Mouse (Mus musculus): ENCODE measurements at regions not wholly inside any gene's neighbourhood (a gene's known extent, or its start where the extent isn't known, plus 50 kb on each side); places are given as distances from the start of the nearest gene placed in this dataset.

DNA sequence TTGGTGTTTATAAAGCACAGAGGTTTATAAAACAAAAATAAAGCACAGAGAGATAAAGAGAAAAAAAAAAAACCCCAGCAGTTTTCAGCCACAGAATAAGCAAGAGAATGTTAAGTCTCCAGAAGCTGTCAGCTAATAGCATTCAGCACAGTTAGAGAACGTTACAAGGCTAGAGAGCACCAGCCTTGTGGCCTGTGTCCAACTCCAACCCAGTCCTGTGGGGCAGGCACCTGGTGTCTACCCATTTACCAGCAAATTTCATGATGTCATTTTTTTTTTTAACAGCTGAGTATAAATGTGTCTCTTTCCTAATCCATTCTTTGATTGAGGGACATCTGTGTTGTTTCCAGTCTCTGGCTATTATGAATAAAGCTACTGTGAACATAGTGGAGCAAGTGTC lies 686.7 kb upstream of the 4930444P10Rik start:
- no peak for ATAC-seq
- no peak overlapping the region for H3K9ac ChIP-seq (replicated peaks)
- H3K27me3 ChIP-seq (ENCODE audit: insufficient read depth, low read length), result no peaks in the 10 kb centered on the region
- no peak for TF ChIP-seq EP300 (IDR thresholded peaks at IDR 0.05; ENCODE audit: low read depth)
- TF ChIP-seq CTCF (IDR thresholded peaks at IDR 0.05; ENCODE audit: low read depth), result no peak
- DNase-seq, result no peak
- H3K4me3 ChIP-seq (ENCODE audit: low read depth, low read length), result no peak overlapping the region
- H3K36me3 ChIP-seq (replicated peaks; ENCODE audit: insufficient read depth, low read length), result no peaks in the 10 kb centered on the region
- WGBS (ENCODE audit: insufficient replicate concordance), result 48% methylated on average over 1 of the region's 1 CpGs
- no peaks in the 10 kb centered on the region for H3K4me1 ChIP-seq (ENCODE audit: insufficient read depth)
- no peak overlapping the region for H3K4me2 ChIP-seq (ENCODE audit: low read depth, low read length)
- H3K27ac ChIP-seq (ENCODE audit: low read depth), result no peak overlapping the region
- H3K9me3 ChIP-seq (ENCODE audit: low read length), result no peaks in the 10 kb centered on the region

DNA sequence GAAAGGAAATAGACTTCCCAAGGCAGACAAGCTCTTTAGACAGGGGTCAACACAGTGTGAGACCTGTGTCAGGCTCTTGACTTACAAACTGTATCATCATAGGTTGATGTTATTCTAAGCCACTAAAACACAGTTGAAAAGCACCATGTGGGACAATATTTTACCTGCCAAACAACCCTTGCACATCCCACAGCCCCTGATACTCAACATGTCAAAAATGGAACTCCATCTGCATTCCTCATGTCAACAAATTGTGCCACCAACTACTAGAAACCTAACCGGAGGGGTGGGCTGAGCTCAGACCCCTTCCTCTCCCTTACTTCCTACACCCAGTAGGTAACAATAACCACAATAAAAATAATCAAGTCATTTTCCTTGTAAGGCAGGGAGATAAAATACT lies 667.8 kb upstream of the 4930444P10Rik start:
- Histone ChIP-seq H3K4me3 (ENCODE audit: low read depth, low read length) (no peak overlapping the region), H3K4me2 (ENCODE audit: low read depth, low read length) (no peak overlapping the region), H3K36me3 (replicated peaks; ENCODE audit: insufficient read depth, low read length) (no peaks in the 10 kb centered on the region), H3K4me1 (ENCODE audit: insufficient read depth) (no peaks in the 10 kb centered on the region), H3K9me3 (ENCODE audit: low read length) (no peaks in the 10 kb centered on the region), H3K27me3 (ENCODE audit: insufficient read depth, low read length) (no peaks in the 10 kb centered on the region), H3K9ac (replicated peaks) (no peak overlapping the region), H3K27ac (ENCODE audit: low read depth) (no peak overlapping the region)
- DNase-seq (no peak), ATAC-seq (no peak)
- 74% methylated on average over 1 of the region's 1 CpGs for WGBS (ENCODE audit: insufficient replicate concordance)
- TF ChIP-seq CTCF (IDR thresholded peaks at IDR 0.05; ENCODE audit: low read depth) (no peak), EP300 (IDR thresholded peaks at IDR 0.05; ENCODE audit: low read depth) (no peak)

Measured in liver, postnatal 0 days (tissue).